Comparison of ENCODE assay signal across 9 mouse cellular contexts in genomic region chr1:91801844-91802366, GRCm38 (mm10). TPM values are rescaled to one million over a fixed set of nuclear protein-coding genes. Genes with fewer than 3 reads are reported as not detected.
A peak's percentile ranks its signal among the peaks of the same experiment; 100 is the strongest.
DNase-seq lines count a peak whose midpoint lies in the region; ATAC-seq and TF ChIP-seq lines count a peak whose summit lies in the region.
"Had no signal": no experiment of that assay in that cellular context is flagged by ENCODE, and none has a peak within 500 bp of the region (broad histone marks: within the 10 kb centered on the region; RNA-seq: fewer than 3 reads in every experiment).

No protein-coding gene starts in this region.

- intact Hi-C loops in heart, postnatal 36 days (cut with DNase I): no loop called here

- peaks cover 2 to 11% of the 10 kb centered on the region in 2 experiments; a peak in 3 of 4 replicates for H3K4me1 ChIP-seq in heart, embryonic 14.5 days (ENCODE audit: control insufficient read depth in 2 of 2, insufficient read depth in 2 of 2, low read length in 2 of 2)
- H3K4me1 ChIP-seq in E14TG2a.4 (replicated peaks; ENCODE audit: low read depth, low read length): peaks cover 23% of the 10 kb centered on the region
- peaks cover 6% of the 10 kb centered on the region; the same call in 1 of the 2 replicates for H3K4me1 ChIP-seq in embryonic fibroblast, embryonic 13.5 days (ENCODE audit: control insufficient read depth, insufficient read depth, low read length)
- H3K4me1 ChIP-seq in limb, embryonic 12.5 days (replicated peaks): peaks cover 55% of the 10 kb centered on the region
- H3K4me1 ChIP-seq in stomach, embryonic 16.5 days (ENCODE audit: control insufficient read depth, insufficient read depth, low read length): peaks cover 5% of the 10 kb centered on the region

- no peak for DNase-seq in heart, postnatal 36 days
- DNase-seq in spleen, postnatal 36 days (ENCODE audit: low spot score in 2 of 2): no peak
- no peak for DNase-seq in urinary bladder, postnatal 14 days (ENCODE audit: low spot score)

- peak overlapping the region; percentile 38; the same call in 1 of the 2 replicates for H3K9ac ChIP-seq in heart, embryonic 14.5 days (ENCODE audit: low read length)
- H3K9ac ChIP-seq in limb, embryonic 12.5 days (replicated peaks): peak overlapping the region; percentile 84
- H3K9ac ChIP-seq in stomach, embryonic 16.5 days (ENCODE audit: low read length): peak overlapping the region; percentile 68

- H3K4me3 ChIP-seq in heart, embryonic 14.5 days (ENCODE audit: control insufficient read depth in 1 of 2, insufficient read depth in 1 of 2, low read depth in 1 of 2, low read length in 2 of 2): peak overlapping the region; percentile 49 to 54
- peak overlapping the region; percentile 76 for H3K4me3 ChIP-seq in E14TG2a.4 (replicated peaks; ENCODE audit: low read length)
- peak overlapping the region; percentile 96 for H3K4me3 ChIP-seq in embryonic fibroblast, embryonic 13.5 days (ENCODE audit: insufficient read depth, low read length)
- H3K4me3 ChIP-seq in limb, embryonic 12.5 days (replicated peaks): peak overlapping the region; percentile 68
- peak overlapping the region; percentile 57 for H3K4me3 ChIP-seq in stomach, embryonic 16.5 days (replicated peaks; ENCODE audit: low read length)

- TF ChIP-seq POLR2A in embryonic fibroblast, embryonic 13.5 days (IDR thresholded peaks at IDR 0.05; ENCODE audit: low read depth, low read length): no peak; the same call in 1 of the 2 replicates

- no peak overlapping the region for H3K27ac ChIP-seq in heart, embryonic 14.5 days (replicated peaks in 1 of 2; ENCODE audit: control insufficient read depth in 1 of 2, insufficient read depth in 1 of 2, low read depth in 2 of 2, low read length in 2 of 2)
- peak overlapping the region; percentile 90 for H3K27ac ChIP-seq in embryonic fibroblast, embryonic 13.5 days (ENCODE audit: insufficient read depth, low read length)
- H3K27ac ChIP-seq in limb, embryonic 12.5 days: peak overlapping the region; percentile 93
- H3K27ac ChIP-seq in stomach, embryonic 16.5 days (ENCODE audit: low read length): peak overlapping the region; percentile 70

- H3K36me3 ChIP-seq in heart, embryonic 14.5 days (ENCODE audit: control insufficient read depth, insufficient read depth, low read length): no peaks in the 10 kb centered on the region
- H3K36me3 ChIP-seq in E14TG2a.4 (ENCODE audit: insufficient read depth, low read length): no peaks in the 10 kb centered on the region
- no peaks in the 10 kb centered on the region for H3K36me3 ChIP-seq in limb, embryonic 12.5 days
- no peaks in the 10 kb centered on the region for H3K36me3 ChIP-seq in stomach, embryonic 16.5 days (ENCODE audit: control insufficient read depth, insufficient read depth, low read length)

- H3K27me3 ChIP-seq in heart, embryonic 14.5 days (ENCODE audit: control insufficient read depth, insufficient read depth, low read length): peaks cover 72% of the 10 kb centered on the region
- H3K27me3 ChIP-seq in E14TG2a.4 (ENCODE audit: insufficient read depth, low read length): peaks cover 75% of the 10 kb centered on the region
- peaks cover 42% of the 10 kb centered on the region for H3K27me3 ChIP-seq in limb, embryonic 12.5 days
- H3K27me3 ChIP-seq in stomach, embryonic 16.5 days (ENCODE audit: control insufficient read depth, insufficient read depth, low read length): peaks cover 40% of the 10 kb centered on the region

- no peak for TF ChIP-seq CTCF in E14TG2a.4 (conservative IDR thresholded peaks at IDR 0.05; ENCODE audit: low read length)
- TF ChIP-seq CTCF in embryonic fibroblast, embryonic 13.5 days (IDR thresholded peaks at IDR 0.05; ENCODE audit: borderline replicate concordance, insufficient read depth, low read length): no peak

- ATAC-seq in heart, embryonic 14.5 days (ENCODE audit: insufficient number of reproducible peaks, insufficient read depth, low FRiP score, low read depth): no peak
- ATAC-seq in limb, embryonic 12.5 days (ENCODE audit: insufficient number of reproducible peaks, insufficient read depth, low FRiP score, low TSS enrichment, low read depth): peak; percentile 8; the same call in 1 of the 2 replicates
- peak; percentile 31; the same call in 1 of the 2 replicates for ATAC-seq in stomach, embryonic 16.5 days (ENCODE audit: insufficient read depth, low FRiP score)

- no peaks in the 10 kb centered on the region for H3K9me3 ChIP-seq in heart, embryonic 14.5 days (ENCODE audit: control insufficient read depth, low read length)
- H3K9me3 ChIP-seq in E14TG2a.4 (ENCODE audit: low read length): peaks cover 6% of the 10 kb centered on the region; the same call in 1 of the 2 replicates
- no peaks in the 10 kb centered on the region for H3K9me3 ChIP-seq in limb, embryonic 12.5 days
- H3K9me3 ChIP-seq in stomach, embryonic 16.5 days (replicated peaks; ENCODE audit: control insufficient read depth, low read length): no peaks in the 10 kb centered on the region

- H3K4me2 ChIP-seq in heart, embryonic 14.5 days (ENCODE audit: low read length): peak overlapping the region; percentile 87
- H3K4me2 ChIP-seq in limb, embryonic 12.5 days: peak overlapping the region; percentile 96
- peak overlapping the region; percentile 87 for H3K4me2 ChIP-seq in stomach, embryonic 16.5 days (ENCODE audit: low read depth, low read length)

- 2% methylated on average over 45 of the region's 45 CpGs for WGBS in heart, embryonic 14.5 days
- WGBS in limb, embryonic 12.5 days: under 1% methylated on average over 45 of the region's 45 CpGs
- 2% methylated on average over 45 of the region's 45 CpGs for WGBS in stomach, embryonic 16.5 days

RNA-seq across cellular contexts. Expression of gene Twist2, which starts 0.6 kb away (rescaled TPM):
- 1.6 and 2.7 TPM in 2 replicates for polyA plus RNA-seq in heart, embryonic 14.5 days (2014; fragmentation: Nextera tagmentation; extraction: Ambion mirVana)
- total RNA-seq in heart, postnatal 36 days (2021): 1 to 10 TPM; 1.1 to 1.7 TPM
- polyA plus RNA-seq in embryonic fibroblast, embryonic 13.5 days (2011; ENCODE audit: insufficient read length, low read depth, missing spikeins): 57.2 and 67.7 TPM in 2 replicates
- 45.3 and 50.4 TPM in 2 replicates for polyA plus RNA-seq in limb, embryonic 12.5 days (2016; fragmentation: Nextera tagmentation; extraction: Ambion mirVana)
- 7.0 and 8.1 TPM in 2 replicates for polyA plus RNA-seq in stomach, embryonic 16.5 days (2015; fragmentation: Nextera tagmentation; extraction: Ambion mirVana)
- total RNA-seq: hematopoietic stem cell, adult 5-6 weeks had no signal

Comparison
In these comparisons a context has a peak if more than half of its experiments do, and no peak if none do; other contexts are left out.
1. H3K27ac ChIP-seq: peak in embryonic fibroblast, embryonic 13.5 days (single experiment), limb, embryonic 12.5 days (single experiment) and stomach, embryonic 16.5 days (single experiment); none in heart, embryonic 14.5 days (0 of 2).
2. Peak in every context shown above with its lines, with median percentiles within 50 percentile points of each other: H3K4me2 ChIP-seq, H3K4me3 ChIP-seq and H3K9ac ChIP-seq.